Mouse (Mus musculus) gastrocnemius, postnatal 25 days (tissue): ENCODE measurements at regions not wholly inside any gene's neighbourhood (a gene's known extent, or its start where the extent isn't known, plus 50 kb on each side); places are given as distances from the start of the nearest gene placed in this dataset.
"Not testable (repeated sequence)": the region's sequence is repeated elsewhere in the genome, so short reads cannot be mapped to it uniquely, and the experiment has no call there.

ENCODE experiments used
- DNase-seq: peaks from one replicate; pipeline ENCODE4 v3.0.0; 2022

- no peak for DNase-seq
These were observed 60.9 kb upstream of the Ahi1 start for GRCm38 (mm10) chr10:20891426-20891825.

- DNase-seq = no peak
These were observed 68.7 kb upstream of the Ahi1 start for GRCm38 (mm10) chr10:20883618-20884017.

DNA sequence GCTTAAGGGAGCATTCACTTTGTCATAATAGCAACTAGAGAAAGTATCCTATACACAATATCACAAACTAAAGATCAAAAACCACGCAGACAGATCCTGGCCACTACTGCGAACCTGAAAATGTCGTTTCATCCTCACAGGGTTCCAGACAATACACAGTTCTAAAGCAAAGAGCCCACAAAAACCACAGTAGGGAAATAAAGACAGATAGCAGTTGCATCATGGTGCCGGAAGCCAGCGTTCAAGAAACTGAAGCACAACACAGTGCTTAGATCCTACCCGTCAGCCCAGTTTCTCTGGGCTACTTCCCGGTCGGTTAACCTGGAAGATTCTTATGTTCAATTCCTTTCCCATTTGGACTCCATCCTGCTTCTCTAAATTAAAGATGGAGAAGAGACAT, 69.7 kb upstream of the Ahi1 start:
- no peak for DNase-seq

- DNase-seq = peak; percentile 14
These were observed 72.1 kb upstream of the Ahi1 start for GRCm38 (mm10) chr10:20880251-20880650.

GRCm38 (mm10) chr10:20879482-20879881, 72.9 kb upstream of the Ahi1 start:
- DNase-seq = no peak

GRCm38 (mm10) chr10:20867076-20867475, 85.3 kb upstream of the Ahi1 start:
- DNase-seq = no peak

- DNase-seq = no peak
These were observed 87.3 kb upstream of the Ahi1 start for GRCm38 (mm10) chr10:20865031-20865430.

GRCm38 (mm10) chr10:20857413-20857812, 94.9 kb upstream of the Ahi1 start:
- DNase-seq = no peak

- peak; percentile 70 for DNase-seq
These were observed 97.6 kb upstream of the Ahi1 start for GRCm38 (mm10) chr10:20854621-20855363.

DNA sequence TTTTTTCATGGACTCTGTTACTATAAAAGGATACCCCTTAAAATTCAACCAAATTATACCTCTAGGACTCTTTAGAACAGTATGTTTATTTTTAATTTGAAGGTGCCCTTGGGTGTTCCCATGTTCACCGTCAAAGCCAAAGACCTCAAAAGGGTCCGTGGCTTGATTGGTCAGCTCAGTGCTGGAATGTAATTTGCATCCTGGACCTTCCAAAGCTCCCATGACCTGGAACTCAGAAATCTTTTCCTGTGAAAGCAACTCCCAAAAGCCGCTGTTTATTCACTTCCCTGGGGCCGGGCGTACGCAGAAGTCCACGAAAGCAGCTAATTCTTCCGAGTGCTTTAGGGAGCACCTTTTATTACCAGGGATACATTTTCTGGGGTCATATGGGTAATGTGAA, 105.1 kb upstream of the Ahi1 start:
- DNase-seq = no peak

GRCm38 (mm10) chr10:20843277-20843676, 109.1 kb upstream of the Ahi1 start:
- DNase-seq = no peak

DNA sequence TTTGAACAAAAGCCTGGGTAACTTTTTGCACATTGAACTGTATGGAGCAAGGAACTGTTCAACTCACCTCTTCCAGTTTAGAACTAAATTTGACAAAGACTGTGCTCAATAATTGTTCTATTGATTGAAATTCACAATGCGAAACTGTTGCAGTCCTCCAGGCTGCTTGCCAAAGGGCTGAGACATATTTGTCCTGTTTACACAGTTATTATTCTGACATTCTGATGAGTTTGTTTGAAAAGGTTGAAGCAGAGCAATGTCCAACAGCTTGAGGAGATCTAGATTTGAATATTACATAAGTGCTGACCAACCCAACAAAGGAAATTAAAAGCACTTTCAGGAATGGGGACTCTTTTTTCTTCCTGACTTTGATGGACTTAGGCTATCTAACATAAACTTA, 110.2 kb upstream of the Ahi1 start:
- DNase-seq = no peak

GRCm38 (mm10) chr10:20841430-20842040, 110.8 kb upstream of the Ahi1 start:
- DNase-seq = no peak

DNA sequence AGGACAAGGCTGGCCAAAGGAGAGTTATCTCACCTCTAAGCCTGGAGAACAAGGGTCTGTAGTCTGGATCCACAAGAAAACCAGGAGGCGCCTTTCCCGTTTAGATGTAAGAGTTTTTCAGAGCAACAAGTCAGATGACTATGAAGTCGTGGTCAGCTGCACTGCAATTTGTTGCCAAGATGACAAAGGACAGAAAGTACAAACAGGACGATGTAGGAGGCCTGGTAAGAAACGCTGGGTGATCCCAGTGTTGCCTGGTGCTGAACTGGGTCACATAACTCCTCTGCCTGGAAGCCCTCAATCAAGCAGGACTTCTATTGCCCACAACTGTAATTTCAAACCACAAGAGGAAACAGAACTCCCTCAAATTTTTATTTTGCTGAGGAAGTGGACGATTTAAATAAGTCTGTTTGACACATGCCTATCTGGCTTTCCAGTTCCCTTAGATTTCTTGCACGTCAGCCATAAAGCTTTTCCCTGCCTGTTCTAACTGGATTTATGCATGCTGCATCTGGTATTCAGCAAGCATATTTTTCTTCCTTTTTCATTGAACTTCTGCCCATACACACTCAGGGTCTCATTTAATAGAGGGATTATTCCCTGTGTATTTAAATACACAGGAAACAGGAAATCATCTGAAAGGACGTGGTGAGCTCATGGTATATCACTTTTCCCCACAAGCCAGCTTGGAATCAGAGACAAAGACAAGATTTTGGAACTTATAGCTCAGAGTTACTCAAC, 113.5 kb upstream of the Ahi1 start:
- DNase-seq = no peak

- DNase-seq = not testable (repeated sequence)
These were observed 111.9 kb upstream of the Pde7b start for GRCm38 (mm10) chr10:20836816-20837215.

GRCm38 (mm10) chr10:20834806-20835575, 110.1 kb upstream of the Pde7b start:
- no peak for DNase-seq

DNA sequence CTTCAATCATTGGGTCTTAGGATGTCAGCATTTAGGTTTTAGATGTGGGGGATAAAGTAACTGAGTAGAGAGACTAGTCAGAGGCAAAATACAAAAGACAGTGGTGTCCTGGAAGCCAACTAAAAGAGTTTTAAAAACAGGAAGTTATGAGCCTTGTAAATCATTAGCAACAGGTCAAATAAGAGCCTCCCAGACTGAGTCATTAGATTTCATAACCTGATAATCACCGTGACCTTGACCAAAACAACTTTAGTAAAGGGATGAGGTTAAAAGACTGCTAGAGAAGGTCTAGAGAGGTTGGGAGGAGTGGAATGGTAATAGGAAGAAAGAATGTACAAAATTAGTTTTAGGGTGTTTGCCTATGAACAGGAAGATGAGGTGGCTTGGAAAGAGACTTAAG, 103.4 kb upstream of the Pde7b start:
- no peak for DNase-seq

DNA sequence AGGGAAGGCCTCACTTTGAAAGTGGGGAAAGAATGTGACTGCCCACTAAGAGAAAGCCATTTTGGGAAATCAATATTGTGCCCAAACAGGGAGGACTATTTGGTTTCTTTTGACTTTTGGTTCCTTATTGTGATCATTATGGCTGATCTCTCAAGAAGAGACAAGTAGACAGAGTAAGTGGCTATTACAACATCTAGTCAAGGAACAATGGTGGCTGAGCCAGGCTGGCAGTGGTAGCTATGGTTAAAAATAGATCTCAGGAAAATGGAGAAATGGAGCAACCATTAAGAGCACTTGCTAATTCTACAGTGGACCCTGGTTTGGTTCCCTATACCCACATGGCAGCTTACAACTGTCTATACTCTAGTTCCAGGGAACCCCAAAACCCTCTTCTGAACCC, 102.6 kb upstream of the Pde7b start:
- DNase-seq = no peak

- no peak for DNase-seq
These were observed 93.7 kb upstream of the Pde7b start for GRCm38 (mm10) chr10:20818548-20818947.

DNA sequence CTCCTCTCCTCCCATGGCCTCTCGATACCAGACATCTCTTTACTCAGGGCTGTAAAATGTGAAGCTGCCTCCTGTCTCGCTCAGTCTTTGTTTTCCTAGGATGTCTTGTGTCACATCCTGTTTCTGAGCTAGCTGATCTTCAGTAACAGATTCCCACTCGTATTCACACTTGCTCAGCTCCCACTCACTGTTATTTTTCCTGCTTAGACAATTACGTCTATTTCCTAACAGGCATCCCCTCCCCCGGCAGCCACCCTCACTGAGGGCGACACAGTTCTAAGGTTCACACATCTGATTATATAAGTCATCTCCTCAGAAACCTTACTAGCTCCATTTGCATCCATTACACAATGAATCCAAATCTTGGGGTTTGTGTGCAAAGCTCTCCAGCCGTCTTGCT, 74.9 kb upstream of the Pde7b start:
- DNase-seq = no peak

GRCm38 (mm10) chr10:20798400-20798799, 73.5 kb upstream of the Pde7b start:
- DNase-seq = no peak

- no peak for DNase-seq
These were observed 69.1 kb upstream of the Pde7b start for GRCm38 (mm10) chr10:20793956-20794355.

- no peak for DNase-seq
These were observed 56.1 kb upstream of the Pde7b start for GRCm38 (mm10) chr10:20780946-20781345.
